Mouse (Mus musculus) embryonic fibroblast, embryonic 13.5 days (primary cell): ENCODE measurements around the gene Ranbp2. TPM values are rescaled to one million over a fixed set of nuclear protein-coding genes. Genes with fewer than 3 reads are reported as not detected.
A peak's percentile ranks its signal among the peaks of the same experiment; 100 is the strongest.

ENCODE experiments used
- H3K27ac ChIP-seq: 2 replicates; pipeline ENCODE4 v1.5.1; 2012; ENCODE audit warnings: low read length, control low read depth, inconsistent platforms; ENCODE audit not compliant: insufficient read depth
- H3K4me1 ChIP-seq: 2 replicates; pipeline ENCODE4 v1.6.1; 2011; ENCODE audit warnings: low read length; ENCODE audit not compliant: control insufficient read depth, insufficient read depth
- H3K4me3 ChIP-seq: 2 replicates; pipeline ENCODE4 v1.5.1; 2011; ENCODE audit warnings: mild to moderate bottlenecking, control low read depth, low read length; ENCODE audit not compliant: insufficient read depth
- CTCF ChIP-seq: IDR thresholded peaks from 2 replicates; pipeline ENCODE4 v1.5.1; 2011; ENCODE audit warnings: mild to moderate bottlenecking, control low read depth, low read length, moderate library complexity, borderline replicate concordance; ENCODE audit not compliant: insufficient read depth
- POLR2A ChIP-seq: IDR thresholded peaks from 2 replicates; pipeline ENCODE4 v1.6.1; 2011; ENCODE audit warnings: low read depth, mild to moderate bottlenecking, control low read depth, low read length, moderate library complexity
- polyA plus RNA-seq: library from polyadenylated mRNA; stranded (reverse); fragments of >200 nt; gene quantifications from 2 replicates; pipeline ENCODE4 v1.2.4, GENCODE M21; 2011; ENCODE audit warnings: low read depth; ENCODE audit not compliant: missing spikeins, insufficient read length

Ranbp2 gene
- polyA plus RNA-seq, result 90.6 and 91.0 TPM in 2 replicates

DNA sequence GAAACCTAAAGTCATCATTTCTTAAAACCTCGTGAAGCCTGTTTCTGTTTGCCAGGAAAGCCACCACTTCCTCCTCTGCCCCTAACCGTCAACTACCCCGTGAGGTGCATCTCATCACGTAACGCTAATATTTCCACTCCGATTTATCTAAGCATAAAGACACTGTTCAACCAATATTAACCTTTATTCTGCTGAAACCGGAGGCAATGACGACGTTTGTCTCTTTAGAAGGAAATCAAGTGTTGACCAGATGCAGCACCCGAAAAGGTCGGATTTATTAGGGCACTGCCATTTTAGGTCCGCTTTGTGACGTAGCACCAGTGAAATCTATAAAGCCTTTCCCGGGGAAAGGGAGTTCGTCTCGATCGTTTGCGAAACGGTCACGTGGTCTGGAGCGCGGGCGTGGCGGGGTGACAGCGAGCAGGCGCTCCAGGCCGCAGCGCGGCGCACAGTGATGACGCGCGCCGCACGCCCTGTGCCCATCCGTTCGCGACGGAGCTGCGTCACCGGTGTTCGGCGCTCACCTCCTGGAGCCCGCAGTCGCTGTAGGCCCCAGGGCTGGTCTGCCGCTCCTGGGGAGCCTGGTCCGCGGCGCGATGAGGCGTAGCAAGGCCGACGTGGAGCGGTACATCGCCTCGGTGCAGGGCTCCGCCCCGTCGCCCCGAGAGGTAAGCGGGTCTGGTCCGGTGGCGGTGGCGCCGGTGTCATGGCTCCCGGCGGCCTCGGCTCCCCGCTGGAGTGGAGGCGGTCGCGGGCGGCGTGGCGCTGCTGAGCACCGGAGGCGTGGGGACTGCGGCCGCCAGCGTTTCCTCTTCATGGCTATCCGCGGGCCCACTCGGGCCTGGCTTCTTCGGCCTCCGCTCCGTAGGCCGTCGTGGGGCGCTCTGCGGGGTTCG is at the start of gene Ranbp2:
Gene Ranbp2 (plus strand): TSS at position 537 of the 896 bp plus-strand sequence.
- Histone ChIP-seq H3K4me3 (peak within 1 kb of the TSS; percentile 74), H3K4me1 (peaks cover 3% of the 10 kb centered on the region), H3K27ac (peak within 1 kb of the TSS; percentile 91)
- TF ChIP-seq CTCF, result no peak
- TF ChIP-seq POLR2A, result peak; percentile 81

DNA sequence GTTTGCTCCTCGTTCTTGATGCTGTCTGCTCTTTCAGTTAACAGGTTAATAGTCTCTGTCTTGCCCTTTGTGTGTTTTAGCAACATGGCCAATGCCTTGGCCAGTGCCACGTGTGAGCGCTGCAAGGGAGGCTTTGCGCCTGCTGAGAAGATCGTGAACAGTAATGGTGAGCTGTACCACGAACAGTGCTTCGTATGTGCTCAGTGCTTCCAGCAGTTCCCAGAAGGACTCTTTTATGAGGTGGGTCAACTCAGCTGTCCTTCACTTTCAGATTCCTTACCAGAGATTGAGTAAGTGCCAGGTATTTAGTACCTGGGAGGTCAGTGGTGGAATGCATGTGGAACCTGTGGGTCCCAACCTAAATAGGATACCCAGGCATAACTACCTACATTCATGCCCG is 47.8 kb upstream of the Ranbp2 start:
- peaks cover 2% of the 10 kb centered on the region for H3K4me1 ChIP-seq
- H3K4me3 ChIP-seq, result no peak overlapping the region
- H3K27ac ChIP-seq, result no peak overlapping the region
- no peak for TF ChIP-seq POLR2A
- TF ChIP-seq CTCF, result no peak

DNA sequence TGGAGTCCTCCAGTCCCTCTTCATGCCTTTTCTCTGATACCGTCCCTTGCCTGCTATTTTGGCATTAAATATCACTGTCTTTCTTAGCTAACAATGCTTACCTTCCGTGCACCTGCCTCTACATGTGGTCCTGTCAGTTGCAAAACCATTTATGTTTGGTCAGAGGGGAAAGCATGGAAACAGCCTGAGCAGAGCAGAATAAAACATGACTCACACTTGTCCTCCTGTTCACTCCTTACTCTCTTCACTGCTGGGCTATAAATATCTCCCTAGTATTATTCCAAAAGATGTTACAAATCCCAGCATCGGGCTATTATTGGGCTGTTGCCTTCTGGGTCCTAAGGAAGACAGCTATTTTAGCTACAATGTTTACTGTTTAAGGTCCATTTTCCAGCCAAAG is 44.9 kb upstream of the Ranbp2 start:
- peaks cover 2% of the 10 kb centered on the region for H3K4me1 ChIP-seq
- H3K27ac ChIP-seq, result no peak overlapping the region
- no peak overlapping the region for H3K4me3 ChIP-seq
- TF ChIP-seq CTCF (no peak), POLR2A (no peak)

DNA sequence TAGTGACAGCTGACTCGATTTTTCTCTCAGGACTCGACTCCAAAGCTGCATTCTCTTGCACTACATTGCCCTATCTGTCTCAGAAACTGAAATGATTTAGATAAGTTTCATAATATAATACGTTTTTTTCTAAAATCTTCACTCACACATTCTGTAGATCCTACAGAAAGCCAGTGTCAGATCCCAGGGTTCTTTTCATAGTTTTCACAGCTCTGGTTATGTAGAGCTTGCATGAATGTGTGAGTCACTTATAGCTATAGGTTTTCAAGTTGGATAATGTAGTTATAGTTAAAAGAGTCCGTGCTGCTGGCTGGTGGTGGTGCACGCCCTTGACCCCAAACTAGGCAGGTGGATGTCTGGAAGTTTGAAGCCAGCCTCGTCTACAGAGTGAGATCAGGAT is 42.1 kb upstream of the Ranbp2 start:
- TF ChIP-seq CTCF, result no peak
- TF ChIP-seq POLR2A, result no peak
- peaks cover 2% of the 10 kb centered on the region; the same call in 1 of the 2 replicates for H3K4me1 ChIP-seq
- no peak overlapping the region for H3K4me3 ChIP-seq
- H3K27ac ChIP-seq, result no peak overlapping the region

GRCm38 (mm10) chr10:58405285-58405948 is 41.3 kb upstream of the Ranbp2 start:
- no peak overlapping the region for H3K27ac ChIP-seq
- H3K4me3 ChIP-seq, result no peak overlapping the region
- no peak for TF ChIP-seq CTCF
- TF ChIP-seq POLR2A, result no peak

GRCm38 (mm10) chr10:58405949-58406305 is 40.8 kb upstream of the Ranbp2 start:
- TF ChIP-seq POLR2A (no peak), CTCF (no peak)
- peaks cover 2% of the 10 kb centered on the region; the same call in 1 of the 2 replicates for H3K4me1 ChIP-seq

More at GRCm38 (mm10) chr10:58405285-58405948, 41.3 kb upstream of the Ranbp2 start:
- H3K4me1 ChIP-seq, result peaks cover 2% of the 10 kb centered on the region; the same call in 1 of the 2 replicates

GRCm38 (mm10) chr10:58412331-58412730 is 34.4 kb upstream of the Ranbp2 start:
- Histone ChIP-seq H3K4me3 (no peak overlapping the region), H3K4me1 (no peaks in the 10 kb centered on the region), H3K27ac (no peak overlapping the region)
- no peak for TF ChIP-seq POLR2A
- no peak for TF ChIP-seq CTCF

More at GRCm38 (mm10) chr10:58405949-58406305, 40.8 kb upstream of the Ranbp2 start:
- H3K4me3 ChIP-seq, result no peak overlapping the region
- no peak overlapping the region for H3K27ac ChIP-seq

GRCm38 (mm10) chr10:58412852-58413251 is 33.9 kb upstream of the Ranbp2 start:
- Histone ChIP-seq H3K4me3 (no peak overlapping the region), H3K4me1 (no peaks in the 10 kb centered on the region), H3K27ac (no peak overlapping the region)
- TF ChIP-seq POLR2A (no peak), CTCF (no peak)

GRCm38 (mm10) chr10:58416702-58417101 is 30.0 kb upstream of the Ranbp2 start:
- Histone ChIP-seq H3K27ac (no peak overlapping the region), H3K4me1 (no peaks in the 10 kb centered on the region), H3K4me3 (no peak overlapping the region)
- TF ChIP-seq CTCF (no peak), POLR2A (no peak)

DNA sequence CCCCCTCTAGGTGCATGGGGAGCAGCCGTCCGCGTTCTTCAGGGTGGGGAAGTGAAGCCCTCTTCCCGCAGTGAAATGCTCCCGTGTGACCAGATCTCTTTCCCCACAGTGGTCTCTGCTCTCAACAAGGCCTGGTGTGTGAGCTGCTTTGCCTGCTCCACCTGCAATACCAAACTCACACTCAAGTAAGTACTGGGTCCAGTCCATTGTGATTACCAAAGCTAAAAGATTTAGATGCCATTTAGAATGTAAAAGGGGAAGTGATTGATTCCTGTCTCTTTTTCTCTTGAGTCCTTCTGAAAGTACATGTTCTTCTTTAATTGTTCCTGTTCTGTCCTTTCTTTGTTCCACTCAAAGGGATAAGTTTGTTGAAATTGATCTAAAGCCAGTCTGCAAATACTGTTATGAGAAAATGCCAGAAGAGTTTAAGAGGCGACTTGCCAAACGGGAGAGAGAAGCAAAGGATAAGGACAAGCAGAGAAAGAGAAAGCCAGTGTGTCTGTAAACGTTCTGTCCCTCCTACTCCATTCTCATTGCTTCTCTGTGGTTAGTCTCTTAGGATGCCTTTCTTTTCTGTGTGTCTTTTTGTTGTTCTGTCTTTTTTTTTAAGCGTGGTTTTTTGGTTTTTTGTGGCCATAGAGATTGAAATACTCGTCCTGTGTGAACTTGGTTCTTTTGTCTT is 28.3 kb upstream of the Ranbp2 start:
- no peaks in the 10 kb centered on the region for H3K4me1 ChIP-seq
- TF ChIP-seq POLR2A (no peak), CTCF (no peak)
- H3K4me3 ChIP-seq, result no peak overlapping the region
- H3K27ac ChIP-seq, result no peak overlapping the region
